Mouse (Mus musculus) thymus, postnatal 25 days (tissue): ENCODE data around the gene Pdcd11.

Experiments used
- DNase-seq: peaks from one replicate; pipeline ENCODE4 v3.0.0; 2022

Pdcd11 gene

GRCm38 (mm10) chr19:47090550-47091156 is at the start of gene Pdcd11, which contains the start of gene Usmg5:
TSS of gene Pdcd11 (plus strand) at chr19:47090768.
TSS of gene Usmg5 (minus strand) at chr19:47090647.
- DNase-seq: peak; percentile 94

- no peak for DNase-seq
Observed at GRCm38 (mm10) chr19:47043608-47044007, 47.0 kb upstream of the Pdcd11 start.

- DNase-seq: no peak
Observed at GRCm38 (mm10) chr19:47046343-47046742, 44.2 kb upstream of the Pdcd11 start.

- no peak for DNase-seq
Observed at GRCm38 (mm10) chr19:47047236-47047833, 43.2 kb upstream of the Pdcd11 start.

GRCm38 (mm10) chr19:47049061-47049460 is 41.5 kb upstream of the Pdcd11 start:
- no peak for DNase-seq

GRCm38 (mm10) chr19:47049840-47050239 is 40.7 kb upstream of the Pdcd11 start:
- DNase-seq: no peak

- peak; percentile 86 for DNase-seq
Observed at GRCm38 (mm10) chr19:47050271-47051032, 40.1 kb upstream of the Pdcd11 start, which contains the start of gene Pcgf6. TSS of gene Pcgf6 (minus strand) at chr19:47050906.

- no peak for DNase-seq
Observed at GRCm38 (mm10) chr19:47052927-47053326, 37.6 kb upstream of the Pdcd11 start.

- no peak for DNase-seq
Observed at GRCm38 (mm10) chr19:47053471-47053870, 37.1 kb upstream of the Pdcd11 start.

GRCm38 (mm10) chr19:47057684-47058083 is 32.9 kb upstream of the Pdcd11 start:
- no peak for DNase-seq

GRCm38 (mm10) chr19:47065860-47066259 is 24.7 kb upstream of the Pdcd11 start:
- DNase-seq: no peak

- peak; percentile 99 for DNase-seq
Observed at GRCm38 (mm10) chr19:47067096-47067882, 23.3 kb upstream of the Pdcd11 start, which contains the start of gene Taf5. TSS of gene Taf5 (plus strand) at chr19:47067746.

- DNase-seq: peak; percentile 90
Observed at GRCm38 (mm10) chr19:47067924-47068611, 22.5 kb upstream of the Pdcd11 start.

- no peak for DNase-seq
Observed at GRCm38 (mm10) chr19:47088226-47088625, 2.3 kb upstream of the Pdcd11 start.

GRCm38 (mm10) chr19:47089718-47090525 is 646 bp upstream of the Pdcd11 start:
- no peak for DNase-seq

GRCm38 (mm10) chr19:47101080-47101479 is 10.5 kb downstream of the Pdcd11 start:
- DNase-seq: no peak

- DNase-seq: no peak
Observed at GRCm38 (mm10) chr19:47104641-47105271, 14.2 kb downstream of the Pdcd11 start.

- DNase-seq: no peak
Observed at GRCm38 (mm10) chr19:47118634-47119033, 28.1 kb downstream of the Pdcd11 start.

GRCm38 (mm10) chr19:47121054-47121453 is 30.5 kb downstream of the Pdcd11 start:
- no peak for DNase-seq

- DNase-seq: peak; percentile 27
Observed at GRCm38 (mm10) chr19:47122802-47123201, 32.2 kb downstream of the Pdcd11 start.

- DNase-seq: no peak
Observed at GRCm38 (mm10) chr19:47128164-47128563, 37.6 kb downstream of the Pdcd11 start.
